Mouse (Mus musculus): ENCODE measurements around the gene Wnt6. TPM values are rescaled to one million over a fixed set of nuclear protein-coding genes. Genes with fewer than 3 reads are reported as not detected.

The Wnt6 gene
- total RNA-seq (2023), result 1 to 10 TPM; 1.5 to 1.8 TPM

DNA sequence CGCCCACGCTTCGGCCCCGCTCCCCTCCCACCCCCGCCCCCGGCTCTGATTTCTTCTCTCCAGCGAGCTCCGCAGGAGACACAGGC, at the start of gene Wnt6:
Gene Wnt6 (plus strand): TSS at position 48 of the 86 bp plus-strand sequence.

DNA sequence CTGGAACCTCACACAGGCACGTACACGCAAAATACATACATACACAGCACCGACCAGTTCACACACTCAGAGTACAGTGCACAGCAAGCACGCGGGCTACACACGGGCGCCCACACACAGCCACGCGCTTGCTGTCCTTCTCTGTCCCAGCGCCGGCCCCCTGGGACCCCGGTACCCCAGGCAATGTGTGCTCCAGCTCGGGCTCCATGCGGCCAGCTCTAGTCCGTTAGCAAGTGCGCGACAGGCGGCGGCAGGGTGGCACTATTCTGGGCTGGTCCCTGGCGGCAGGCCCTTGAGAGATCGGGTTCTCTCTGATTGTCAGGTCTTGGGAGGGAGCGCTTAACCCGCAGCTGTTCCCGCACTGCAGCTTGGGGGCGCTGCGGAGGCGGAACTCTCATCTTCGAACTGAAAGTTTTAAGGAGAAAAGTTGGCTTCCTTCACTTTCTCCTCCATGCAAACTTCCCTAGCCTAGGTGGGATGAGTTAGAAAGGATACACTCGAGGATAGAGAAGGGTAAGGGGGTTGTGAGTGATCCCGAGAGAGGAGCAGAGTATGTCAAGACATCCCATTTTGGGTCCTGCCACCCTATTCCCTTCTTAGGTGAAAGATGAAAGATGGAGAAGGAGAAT, 22.9 kb upstream of the Wnt6 start, which contains the start of gene Prkag3:
Gene Prkag3 (minus strand): TSS at position 579 of the 629 bp plus-strand sequence.

DNA sequence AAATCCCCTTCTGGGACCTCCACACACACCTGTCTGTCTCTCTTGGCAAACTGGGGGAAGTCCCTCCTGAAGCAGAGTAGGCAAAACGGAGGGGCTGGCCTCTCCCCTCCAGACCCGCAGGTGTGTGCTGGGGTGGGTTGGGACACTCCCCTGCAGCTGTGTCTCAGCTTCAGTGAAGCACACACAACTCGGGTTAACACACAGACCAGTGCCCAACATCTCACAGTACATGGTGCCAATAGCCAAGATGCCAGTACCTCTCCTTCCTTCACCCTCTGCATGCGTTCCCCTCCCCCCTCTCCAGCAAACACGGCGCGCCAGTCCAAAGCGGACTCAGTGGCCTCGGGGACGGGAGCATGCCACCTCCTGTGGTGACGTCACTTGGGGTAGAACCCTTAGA, 19.6 kb downstream of the Wnt6 start, which contains the start of gene Wnt10a:
Gene Wnt10a (plus strand): TSS at position 268 of the 400 bp plus-strand sequence.

Other genes with a start within 250 kb of the Wnt6 start
- not detected for gene Plcd4, start 229.0 kb upstream of the Wnt6 start, total RNA-seq (2023)
- 10 to 100 TPM; 15.6 to 15.7 TPM for gene Usp37, start 227.6 kb upstream of the Wnt6 start, total RNA-seq (2023)
- gene Zfp142, start 183.6 kb upstream of the Wnt6 start, total RNA-seq (2023), result 10 to 100 TPM; 20.8 to 21.7 TPM
- 1 to 10 TPM; 7.8 to 8.1 TPM for gene Bcs1l, start 183.6 kb upstream of the Wnt6 start, total RNA-seq (2023)
- 10 to 100 TPM; 47.7 to 49.1 TPM for gene Rnf25, start 170.5 kb upstream of the Wnt6 start, total RNA-seq (2023)
- 1 to 10 TPM in 1 of 2 experiments, under 1 TPM in 1; 0.68 to 1.8 TPM for gene Stk36, start 170.4 kb upstream of the Wnt6 start, total RNA-seq (2023)
- 10 to 100 TPM; 13.5 to 18.1 TPM for gene Ttll4, start 110.1 kb upstream of the Wnt6 start, total RNA-seq (2023)
- gene Cyp27a1, start 58.3 kb upstream of the Wnt6 start, total RNA-seq (2023), result 10 to 100 TPM; 29.6 to 41.2 TPM
- gene Prkag3, start 22.7 kb upstream of the Wnt6 start, total RNA-seq (2023), result not detected
- not detected for gene Wnt10a, start 19.6 kb downstream of the Wnt6 start, total RNA-seq (2023)
- gene Cdk5r2, start 83.0 kb downstream of the Wnt6 start, total RNA-seq (2023), result not detected
- not detected for gene Fev, start 113.5 kb downstream of the Wnt6 start, total RNA-seq (2023)
- gene Cryba2, start 121.3 kb downstream of the Wnt6 start, total RNA-seq (2023), result not detected
- gene Cfap65, start 163.7 kb downstream of the Wnt6 start, total RNA-seq (2023), result not detected
- gene Ihh, start 179.8 kb downstream of the Wnt6 start, total RNA-seq (2023), result under 1 TPM in 1 of 2 experiments, not detected in 1; 0.58 TPM